Mouse (Mus musculus) thymus, adult 2 months (tissue): ENCODE data around the gene Pknox2. TPM values are rescaled to one million over a fixed set of nuclear protein-coding genes. Genes with fewer than 3 reads are reported as not detected.

Experiments used
- DNase-seq: peaks from one replicate; pipeline ENCODE4 v3.0.0; 2021
- H3K27ac ChIP-seq: fragments of 200-500 bp; 2 replicates; pipeline ENCODE4 v1.5.1; 2012; ENCODE audit warnings: low read length, control low read depth; ENCODE audit not compliant: control insufficient read depth, insufficient read depth
- H3K27me3 ChIP-seq: fragments of 200-500 bp; 2 replicates; pipeline ENCODE4 v1.6.1; 2012; ENCODE audit warnings: mild to moderate bottlenecking, low read length, moderate library complexity, mixed read lengths; ENCODE audit not compliant: control insufficient read depth, insufficient read depth
- H3K36me3 ChIP-seq: fragments of 200-500 bp; 2 replicates; pipeline ENCODE4 v1.6.1; 2012; ENCODE audit warnings: mild to moderate bottlenecking, low read length, moderate library complexity; ENCODE audit not compliant: control insufficient read depth, insufficient read depth
- H3K4me1 ChIP-seq: fragments of 200-500 bp; replicated peaks from 2 replicates; pipeline ENCODE4 v1.6.1; 2012; ENCODE audit warnings: low read length; ENCODE audit not compliant: control insufficient read depth, insufficient read depth
- H3K4me3 ChIP-seq: fragments of 200-500 bp; 2 replicates; pipeline ENCODE4 v1.5.1; 2012; ENCODE audit warnings: mild to moderate bottlenecking, low read length, control low read depth, moderate library complexity; ENCODE audit not compliant: control insufficient read depth, insufficient read depth
- CTCF ChIP-seq: fragments of 200-500 bp; IDR thresholded peaks from 2 replicates; pipeline ENCODE4 v1.5.1; 2012; ENCODE audit warnings: mild to moderate bottlenecking, control low read depth, low read length, moderate library complexity, borderline replicate concordance; ENCODE audit not compliant: control insufficient read depth, poor library complexity, insufficient read depth; ENCODE audit errors: extremely low read depth
- POLR2A ChIP-seq: fragments of 200-500 bp; IDR thresholded peaks from 2 replicates; pipeline ENCODE4 v1.6.1; 2012; ENCODE audit warnings: mild to moderate bottlenecking, low read length, control low read depth, moderate library complexity; ENCODE audit not compliant: control insufficient read depth, poor library complexity, insufficient read depth; ENCODE audit errors: extremely low read depth
- WGBS: fragments of 180-500 bp; shearing (Covaris S2); methylation state at CpG from one replicate; pipeline ENCODE4 v1.1.7; 2018; 5-methylcytosine and 5-hydroxymethylcytosine counted together
- polyA plus RNA-seq: library from polyadenylated mRNA; depleted of rRNA; stranded (reverse); fragments of >200 nt; gene quantifications from 2 replicates; pipeline ENCODE4 v1.2.3, GENCODE M21; 2012

Gene Pknox2
- polyA plus RNA-seq, 1 experiment, result 3.2 TPM

- H3K27ac ChIP-seq, result no peak overlapping the region
- WGBS, result 88% methylated on average over 7 of the region's 7 CpGs
- no peak for DNase-seq
- H3K4me1 ChIP-seq, result no peaks in the 10 kb centered on the region
- H3K4me3 ChIP-seq, result no peak overlapping the region
- no peaks in the 10 kb centered on the region for H3K36me3 ChIP-seq
- no peaks in the 10 kb centered on the region for H3K27me3 ChIP-seq
- TF ChIP-seq CTCF, result no peak
- no peak for TF ChIP-seq POLR2A
Observed at GRCm38 (mm10) chr9:36894242-36894641, 253.0 kb downstream of the Pknox2 start.

- Histone ChIP-seq H3K4me1 (no peaks in the 10 kb centered on the region), H3K27ac (no peak overlapping the region), H3K4me3 (no peak overlapping the region), H3K27me3 (no peaks in the 10 kb centered on the region), H3K36me3 (no peaks in the 10 kb centered on the region)
- WGBS, result 79% methylated on average over 6 of the region's 6 CpGs
- DNase-seq, result no peak
- no peak for TF ChIP-seq POLR2A
- TF ChIP-seq CTCF, result no peak
Observed at GRCm38 (mm10) chr9:36893413-36893990, 253.7 kb downstream of the Pknox2 start.

- H3K4me1 ChIP-seq, result no peaks in the 10 kb centered on the region
- no peak overlapping the region for H3K27ac ChIP-seq
- TF ChIP-seq POLR2A (no peak), CTCF (no peak)
- H3K4me3 ChIP-seq, result no peak overlapping the region
- 51% methylated on average over 4 of the region's 4 CpGs for WGBS
- H3K27me3 ChIP-seq, result no peaks in the 10 kb centered on the region
- DNase-seq, result peak; percentile 38
- no peaks in the 10 kb centered on the region for H3K36me3 ChIP-seq
Observed at GRCm38 (mm10) chr9:36890552-36890951, 256.7 kb downstream of the Pknox2 start.

- DNase-seq, result peak; percentile 20
- no peak overlapping the region for H3K27ac ChIP-seq
- no peaks in the 10 kb centered on the region for H3K4me1 ChIP-seq
- WGBS, result 61% methylated on average over 3 of the region's 3 CpGs
- H3K4me3 ChIP-seq, result no peak overlapping the region
- TF ChIP-seq POLR2A (no peak), CTCF (no peak)
- no peaks in the 10 kb centered on the region for H3K36me3 ChIP-seq
- H3K27me3 ChIP-seq, result no peaks in the 10 kb centered on the region
Observed at GRCm38 (mm10) chr9:36885237-36885636, 262.0 kb downstream of the Pknox2 start.

GRCm38 (mm10) chr9:36883569-36883968 lies 263.6 kb downstream of the Pknox2 start:
- no peak overlapping the region for H3K27ac ChIP-seq
- H3K36me3 ChIP-seq, result no peaks in the 10 kb centered on the region
- no peak for DNase-seq
- H3K4me3 ChIP-seq, result no peak overlapping the region
- H3K4me1 ChIP-seq, result no peaks in the 10 kb centered on the region
- no peak for TF ChIP-seq POLR2A
- no peak for TF ChIP-seq CTCF
- no peaks in the 10 kb centered on the region for H3K27me3 ChIP-seq
- WGBS, result 75% methylated on average over 3 of the region's 3 CpGs

GRCm38 (mm10) chr9:36882034-36882745 lies 265.0 kb downstream of the Pknox2 start:
- Histone ChIP-seq H3K4me1 (no peaks in the 10 kb centered on the region), H3K4me3 (no peak overlapping the region), H3K36me3 (no peaks in the 10 kb centered on the region), H3K27ac (no peak overlapping the region), H3K27me3 (no peaks in the 10 kb centered on the region)
- WGBS, result 57% methylated on average over 8 of the region's 8 CpGs
- TF ChIP-seq CTCF, result no peak
- TF ChIP-seq POLR2A, result no peak
- DNase-seq, result no peak
